Mouse (Mus musculus): ENCODE measurements around the gene Tmem72.

Tmem72 gene

GRCm38 (mm10) chr6:116679563-116680288 is 37.0 kb downstream of the Tmem72 start:
- peak; percentile 92 for DNase-seq (ENCODE audit: low read depth, low spot score)

- DNase-seq (ENCODE audit: low read depth, low spot score): no peak
These were observed 39.4 kb downstream of the Tmem72 start for GRCm38 (mm10) chr6:116677321-116677720.

GRCm38 (mm10) chr6:116676355-116676913 is 40.3 kb downstream of the Tmem72 start:
- no peak for DNase-seq (ENCODE audit: low read depth, low spot score)

GRCm38 (mm10) chr6:116674283-116674886 is 42.3 kb downstream of the Tmem72 start:
- no peak for DNase-seq (ENCODE audit: low read depth, low spot score)

GRCm38 (mm10) chr6:116673471-116674282 is 43.0 kb downstream of the Tmem72 start, which contains the start of gene Rassf4:
Gene Rassf4, minus strand, starts transcription at chr6:116673952.
- peak; percentile 99 for DNase-seq (ENCODE audit: low read depth, low spot score)

GRCm38 (mm10) chr6:116672349-116672748 is 44.4 kb downstream of the Tmem72 start:
- DNase-seq (ENCODE audit: low read depth, low spot score): peak; percentile 59

- no peak for DNase-seq (ENCODE audit: low read depth, low spot score)
These were observed 44.9 kb downstream of the Tmem72 start for GRCm38 (mm10) chr6:116671768-116672167.

GRCm38 (mm10) chr6:116671031-116671430 is 45.7 kb downstream of the Tmem72 start:
- DNase-seq (ENCODE audit: low read depth, low spot score): peak; percentile 76

- peak; percentile 36 for DNase-seq (ENCODE audit: low read depth, low spot score)
These were observed 46.6 kb downstream of the Tmem72 start for GRCm38 (mm10) chr6:116670144-116670543.

GRCm38 (mm10) chr6:116668682-116669470 is 47.8 kb downstream of the Tmem72 start:
- DNase-seq (ENCODE audit: low read depth, low spot score): peak; percentile 66

GRCm38 (mm10) chr6:116667382-116667781 is 49.3 kb downstream of the Tmem72 start:
- DNase-seq (ENCODE audit: low read depth, low spot score): no peak

- no peak for DNase-seq (ENCODE audit: low read depth, low spot score)
These were observed 49.8 kb downstream of the Tmem72 start for GRCm38 (mm10) chr6:116666892-116667291.

GRCm38 (mm10) chr6:116666085-116666750 is 50.5 kb downstream of the Tmem72 start:
- DNase-seq (ENCODE audit: low read depth, low spot score): no peak

GRCm38 (mm10) chr6:116664830-116665229 is 51.9 kb downstream of the Tmem72 start:
- DNase-seq (ENCODE audit: low read depth, low spot score): no peak

GRCm38 (mm10) chr6:116664031-116664430 is 52.7 kb downstream of the Tmem72 start:
- no peak for DNase-seq (ENCODE audit: low read depth, low spot score)

- no peak for DNase-seq (ENCODE audit: low read depth, low spot score)
These were observed 53.3 kb downstream of the Tmem72 start for GRCm38 (mm10) chr6:116663364-116663763.

GRCm38 (mm10) chr6:116653684-116654454 is 62.8 kb downstream of the Tmem72 start:
- peak; percentile 72 for DNase-seq (ENCODE audit: low read depth, low spot score)

GRCm38 (mm10) chr6:116653191-116653590 is 63.5 kb downstream of the Tmem72 start:
- DNase-seq (ENCODE audit: low read depth, low spot score): no peak

GRCm38 (mm10) chr6:116651437-116652118 is 65.1 kb downstream of the Tmem72 start:
- no peak for DNase-seq (ENCODE audit: low read depth, low spot score)

Measured in A20 (cell line).